Mouse (Mus musculus) midbrain, embryonic 13.5 days (tissue): Measurements from ENCODE around the gene Mvb12b. TPM values are rescaled to one million over a fixed set of nuclear protein-coding genes. Genes with fewer than 3 reads are reported as not detected.

ENCODE experiments used
- ATAC-seq: fragments of 200-750 bp; cut with Nextera tagmentation; 2 replicates; pipeline ENCODE4 v1.8.0; 2017; ENCODE audit warnings: mild to moderate bottlenecking, moderate TSS enrichment, moderate library complexity
- H3K27ac ChIP-seq: fragments of 300-500 bp; sonication (generic); 2 replicates; pipeline ENCODE4 v1.5.1; 2015; ENCODE audit warnings: inconsistent platforms, mild to moderate bottlenecking, moderate library complexity
- H3K27me3 ChIP-seq: fragments of 300-500 bp; sonication (generic); 2 replicates; pipeline ENCODE4 v1.6.1; 2015; ENCODE audit warnings: mild to moderate bottlenecking, inconsistent platforms
- H3K36me3 ChIP-seq: fragments of 300-500 bp; sonication (generic); 2 replicates; pipeline ENCODE4 v1.6.1; 2015; ENCODE audit warnings: mild to moderate bottlenecking, inconsistent platforms
- H3K4me1 ChIP-seq: fragments of 300-500 bp; sonication (generic); replicated peaks from 2 replicates; pipeline ENCODE4 v1.6.1; 2015; ENCODE audit warnings: inconsistent platforms
- H3K4me2 ChIP-seq: fragments of 300-500 bp; sonication (generic); replicated peaks from 2 replicates; pipeline ENCODE4 v1.6.1; 2015; ENCODE audit warnings: moderate library complexity, mild to moderate bottlenecking, inconsistent platforms
- H3K4me3 ChIP-seq: fragments of 300-500 bp; sonication (generic); replicated peaks from 2 replicates; pipeline ENCODE4 v1.5.1; 2015; ENCODE audit warnings: mild to moderate bottlenecking, inconsistent platforms
- H3K9ac ChIP-seq: fragments of 300-500 bp; sonication (generic); replicated peaks from 2 replicates; pipeline ENCODE4 v1.6.1; 2015; ENCODE audit warnings: mild to moderate bottlenecking, inconsistent platforms
- H3K9me3 ChIP-seq: fragments of 300-500 bp; sonication (generic); 2 replicates; pipeline ENCODE4 v1.6.1; 2016; ENCODE audit warnings: mild to moderate bottlenecking, inconsistent platforms
- WGBS: fragments of 180-500 bp; shearing (Covaris S2); methylation state at CpG from one replicate; pipeline ENCODE4 v1.1.7; 2015; 5-methylcytosine and 5-hydroxymethylcytosine counted together
- polyA plus RNA-seq: library from polyadenylated mRNA; unstranded; fragments of >200 nt; fragmentation: Nextera tagmentation; extraction: Ambion mirVana; gene quantifications from 2 replicates; pipeline ENCODE4 v1.2.1, GENCODE M21; 2015

Mvb12b gene
- polyA plus RNA-seq, 1 experiment from 2014 or later = 73.0 TPM

DNA sequence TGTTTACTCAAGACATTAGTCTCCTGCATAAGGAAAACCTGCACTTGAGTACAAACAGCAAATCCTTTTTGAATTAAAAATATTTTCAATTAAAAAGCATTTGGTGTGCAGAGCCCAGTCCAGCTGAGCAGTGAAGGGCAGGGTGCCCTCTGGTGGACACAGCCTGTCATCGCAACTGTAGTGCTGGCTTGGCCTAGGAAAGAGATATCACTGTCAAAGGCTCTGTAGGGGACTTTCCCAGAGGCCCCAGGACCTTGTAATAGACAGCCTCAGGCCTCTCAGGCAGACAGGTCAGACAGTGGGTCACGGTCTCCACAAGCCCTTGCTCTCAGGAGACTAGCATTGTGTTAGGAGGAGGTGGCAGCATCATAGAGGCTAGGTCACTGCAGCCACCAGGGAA lies 151.0 kb downstream of the Mvb12b start:
- Histone ChIP-seq H3K4me3 (no peak overlapping the region), H3K36me3 (peaks cover 32% of the 10 kb centered on the region), H3K9ac (no peak overlapping the region), H3K9me3 (no peaks in the 10 kb centered on the region), H3K27ac (peak overlapping the region; percentile 64; the same call in 1 of the 2 replicates), H3K4me1 (peaks cover 23% of the 10 kb centered on the region), H3K4me2 (no peak overlapping the region), H3K27me3 (no peaks in the 10 kb centered on the region)
- WGBS = 2% methylated on average over 2 of the region's 2 CpGs
- peak; percentile 43 for ATAC-seq

DNA sequence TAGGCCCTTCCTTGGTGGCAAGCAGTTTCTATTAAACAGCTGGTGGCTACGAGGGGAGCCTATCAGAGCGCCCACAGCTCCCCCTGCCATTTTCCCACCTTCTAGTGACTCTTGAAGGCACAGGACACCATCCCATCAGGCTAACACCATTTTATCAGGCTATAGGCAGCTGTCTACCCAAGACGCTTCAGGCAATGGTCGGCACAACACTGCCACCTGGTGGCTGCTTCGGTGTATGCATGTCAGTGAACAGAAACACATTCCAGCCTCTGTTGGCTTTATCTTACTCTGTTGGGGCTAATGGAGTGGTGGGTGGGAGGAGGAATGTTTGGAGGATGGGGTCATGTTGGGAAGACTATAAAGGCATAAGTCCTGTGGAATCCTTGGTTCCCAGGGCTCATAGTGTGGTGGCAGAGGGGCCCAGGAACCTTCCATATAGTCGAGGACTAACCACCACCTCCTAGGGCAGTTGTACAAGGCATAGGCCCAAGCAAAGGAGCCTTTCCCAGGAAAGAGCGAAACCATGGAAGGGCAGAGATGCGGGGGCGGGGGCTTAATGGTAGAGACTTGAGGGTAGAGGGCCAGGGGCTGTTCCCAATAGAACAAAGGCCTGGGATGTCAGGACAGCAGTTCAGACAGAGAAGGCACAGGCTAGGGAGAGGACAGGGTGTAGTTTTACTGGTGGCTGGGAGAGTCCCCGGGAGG lies 152.8 kb downstream of the Mvb12b start:
- H3K36me3 ChIP-seq = peaks cover 50% of the 10 kb centered on the region
- peaks cover 29% of the 10 kb centered on the region for H3K4me1 ChIP-seq
- WGBS = 38% methylated on average over 10 of the region's 10 CpGs
- H3K9me3 ChIP-seq = no peaks in the 10 kb centered on the region
- peak overlapping the region; percentile 64 for H3K27ac ChIP-seq
- H3K4me3 ChIP-seq = no peak overlapping the region
- H3K27me3 ChIP-seq = no peaks in the 10 kb centered on the region
- no peak overlapping the region for H3K4me2 ChIP-seq
- peak; percentile 44 for ATAC-seq
- H3K9ac ChIP-seq = no peak overlapping the region

DNA sequence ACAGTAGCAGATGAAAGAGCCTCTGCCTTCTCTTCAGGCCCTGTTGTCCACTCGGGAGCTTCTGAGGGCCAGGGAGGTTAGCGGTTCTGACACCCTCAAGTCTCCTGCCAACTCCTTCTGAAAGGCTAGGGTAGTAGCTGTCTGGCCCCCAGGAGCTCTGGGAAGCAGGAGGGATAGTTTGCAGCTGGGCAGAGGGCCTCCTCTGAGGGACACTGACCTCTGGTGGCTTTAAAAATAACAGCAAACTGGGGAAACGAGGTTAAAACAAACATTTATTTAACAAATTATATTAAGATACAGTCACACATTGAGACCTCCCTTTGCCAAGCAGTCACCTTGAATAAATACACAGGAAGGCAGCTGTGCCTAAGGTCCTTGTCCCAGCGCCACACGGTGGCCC lies 158.0 kb downstream of the Mvb12b start:
- Histone ChIP-seq H3K4me1 (peaks cover 14% of the 10 kb centered on the region), H3K36me3 (peaks cover 42% of the 10 kb centered on the region), H3K27ac (no peak overlapping the region), H3K27me3 (no peaks in the 10 kb centered on the region), H3K4me2 (no peak overlapping the region), H3K9me3 (no peaks in the 10 kb centered on the region), H3K4me3 (no peak overlapping the region), H3K9ac (no peak overlapping the region)
- no peak for ATAC-seq
- 45% methylated on average over 5 of the region's 5 CpGs for WGBS

DNA sequence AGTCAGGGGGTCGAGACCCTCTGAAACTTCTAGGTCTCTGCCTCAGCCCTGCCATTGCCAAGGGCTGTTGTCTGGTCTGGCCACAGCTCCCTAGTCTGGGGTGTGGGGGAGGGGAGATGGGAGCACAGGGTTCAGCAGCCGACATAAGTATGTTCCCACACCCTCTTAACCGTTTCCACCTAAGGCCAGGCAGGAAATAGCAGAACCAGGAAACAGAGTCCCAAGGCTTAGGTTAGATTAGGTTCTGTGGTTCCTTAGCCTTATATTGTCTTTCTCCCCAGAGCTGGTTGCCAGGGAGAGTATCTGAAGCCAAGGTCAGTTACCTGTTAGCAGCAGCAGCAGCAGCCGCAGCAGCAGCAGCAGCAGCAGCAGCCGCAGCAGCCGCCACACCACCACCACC lies 160.5 kb downstream of the Mvb12b start:
- Histone ChIP-seq H3K9me3 (no peaks in the 10 kb centered on the region), H3K27me3 (no peaks in the 10 kb centered on the region), H3K4me1 (peaks cover 11% of the 10 kb centered on the region), H3K9ac (no peak overlapping the region), H3K36me3 (peaks cover 30% of the 10 kb centered on the region), H3K4me3 (no peak overlapping the region), H3K4me2 (no peak overlapping the region), H3K27ac (no peak overlapping the region)
- WGBS = 84% methylated on average over 6 of the region's 6 CpGs
- ATAC-seq = no peak

DNA sequence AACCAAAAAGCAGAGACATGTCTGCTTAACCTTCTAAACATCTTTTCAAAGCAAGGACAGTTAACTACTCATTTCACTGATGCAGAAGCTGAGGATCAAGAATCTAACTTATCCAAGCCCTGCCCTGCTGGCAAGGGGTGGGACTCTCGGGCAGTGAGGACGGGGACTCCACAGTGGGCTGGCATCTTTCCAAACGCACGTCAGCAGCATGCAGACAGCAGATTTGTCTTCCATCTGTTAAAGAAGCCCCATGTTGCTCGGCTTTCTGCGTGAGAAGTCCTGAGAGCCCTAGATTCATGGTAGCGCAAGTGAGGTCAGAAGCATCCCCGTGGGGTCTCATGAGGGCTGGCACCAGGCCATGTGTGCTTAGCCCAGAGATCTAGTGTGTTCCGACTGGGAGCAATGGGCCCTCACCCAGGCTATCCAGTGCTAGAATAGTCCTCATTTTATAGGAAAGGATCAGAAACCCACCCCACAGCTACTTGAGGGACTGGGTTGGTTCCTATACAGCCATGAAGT lies 167.3 kb downstream of the Mvb12b start:
- ATAC-seq = no peak
- peaks cover 49% of the 10 kb centered on the region for H3K4me1 ChIP-seq
- H3K9me3 ChIP-seq = no peaks in the 10 kb centered on the region
- no peak overlapping the region for H3K9ac ChIP-seq
- no peak overlapping the region for H3K4me3 ChIP-seq
- H3K4me2 ChIP-seq = no peak overlapping the region
- WGBS = 44% methylated on average over 9 of the region's 9 CpGs
- H3K36me3 ChIP-seq = no peaks in the 10 kb centered on the region
- no peak overlapping the region for H3K27ac ChIP-seq
- peaks cover 17% of the 10 kb centered on the region for H3K27me3 ChIP-seq

DNA sequence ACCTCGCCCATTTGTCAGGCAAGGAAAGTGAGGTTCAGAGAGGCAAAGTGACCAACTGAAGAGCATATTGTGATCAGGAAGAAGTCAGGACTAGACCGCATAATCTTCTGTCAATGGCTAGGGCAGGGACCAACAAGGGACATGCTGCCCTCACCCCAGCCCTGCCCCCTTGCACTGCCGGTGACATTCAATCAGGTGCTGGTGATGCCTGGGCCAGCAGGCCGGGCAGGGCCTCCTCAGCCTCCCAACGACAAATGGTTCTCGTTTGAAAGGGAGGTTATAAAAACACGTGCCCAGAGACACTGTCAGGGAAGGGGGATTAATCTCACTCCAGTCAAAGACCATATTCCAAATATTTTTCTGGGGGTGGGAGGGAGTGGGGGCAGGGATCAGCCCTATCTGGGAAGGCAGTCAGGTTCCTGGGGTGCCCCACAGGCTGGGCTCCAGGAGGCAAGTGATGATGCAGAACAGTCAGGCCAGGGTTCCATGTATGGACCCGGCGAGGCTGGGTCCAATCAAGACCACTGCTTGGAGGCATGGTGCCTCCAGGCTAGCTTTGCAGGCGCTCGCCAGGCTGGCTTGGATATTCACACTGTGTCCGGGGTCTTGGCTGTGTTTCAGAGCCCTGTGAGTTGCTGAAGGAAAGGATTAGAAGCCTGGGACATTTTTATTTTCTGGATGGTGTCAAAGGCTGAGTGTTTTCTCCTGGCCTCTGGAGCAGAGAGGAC lies 168.2 kb downstream of the Mvb12b start:
- H3K27me3 ChIP-seq = peaks cover 25% of the 10 kb centered on the region
- no peak for ATAC-seq
- no peak overlapping the region for H3K4me3 ChIP-seq
- H3K4me1 ChIP-seq = peaks cover 58% of the 10 kb centered on the region
- WGBS = 54% methylated on average over 12 of the region's 12 CpGs
- H3K36me3 ChIP-seq = no peaks in the 10 kb centered on the region
- no peaks in the 10 kb centered on the region for H3K9me3 ChIP-seq
- no peak overlapping the region for H3K4me2 ChIP-seq
- no peak overlapping the region for H3K27ac ChIP-seq
- no peak overlapping the region for H3K9ac ChIP-seq

DNA sequence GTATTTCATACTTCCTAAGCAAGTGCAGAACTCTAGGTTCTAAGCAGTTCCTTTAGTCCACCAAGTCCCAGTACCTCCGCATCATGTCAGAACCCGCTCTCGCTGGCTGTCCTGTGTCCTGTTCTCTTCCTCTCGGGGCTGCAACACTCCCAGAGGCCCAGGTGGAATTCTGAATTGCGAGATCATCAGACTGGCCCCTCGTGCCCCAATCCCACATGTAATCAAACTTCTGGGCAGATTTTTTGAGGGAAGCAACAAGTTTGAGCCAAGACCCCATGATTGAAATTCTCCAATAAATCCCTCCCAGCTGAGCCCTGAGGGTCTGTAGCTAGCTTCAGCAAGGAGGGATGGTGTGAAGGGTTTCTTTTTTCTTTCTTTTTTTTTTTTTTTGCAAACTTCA lies 169.2 kb downstream of the Mvb12b start:
- 0 out of 2 replicates have a peak overlapping the region, but pooled peaks have one; percentile 40 for H3K4me2 ChIP-seq
- no peak overlapping the region for H3K27ac ChIP-seq
- no peak overlapping the region for H3K4me3 ChIP-seq
- no peaks in the 10 kb centered on the region for H3K9me3 ChIP-seq
- WGBS = 61% methylated on average over 6 of the region's 6 CpGs
- H3K9ac ChIP-seq = no peak overlapping the region
- H3K36me3 ChIP-seq = no peaks in the 10 kb centered on the region
- H3K27me3 ChIP-seq = peaks cover 25% of the 10 kb centered on the region
- ATAC-seq = no peak
- peaks cover 67% of the 10 kb centered on the region for H3K4me1 ChIP-seq

DNA sequence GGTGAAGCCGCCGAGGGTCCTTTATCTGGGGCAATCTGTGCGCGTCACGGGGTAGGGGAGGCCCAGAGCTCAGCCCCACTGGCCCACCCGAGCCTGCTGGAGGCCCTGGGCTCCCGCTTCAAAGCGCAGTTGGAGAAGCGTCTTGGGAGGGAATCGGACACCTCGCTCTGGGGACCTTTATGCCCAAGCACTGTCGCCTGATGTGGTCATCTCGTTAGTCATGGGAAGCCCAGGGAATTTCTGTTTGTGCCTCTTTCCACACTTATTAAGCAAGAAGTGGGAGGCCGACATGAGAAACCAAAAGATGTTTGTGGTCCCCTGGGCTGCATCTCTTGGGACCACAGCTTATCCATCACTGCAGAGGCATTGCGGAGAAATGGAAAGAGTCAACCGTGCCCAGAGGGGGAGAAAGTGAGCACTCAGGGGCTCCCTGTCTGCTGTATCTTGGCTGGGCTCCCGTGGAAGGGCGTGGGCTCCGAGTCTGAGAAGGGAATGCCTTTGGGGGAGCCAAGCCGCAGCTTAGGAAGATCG lies 169.9 kb downstream of the Mvb12b start:
- Histone ChIP-seq H3K36me3 (no peaks in the 10 kb centered on the region), H3K9ac (no peak overlapping the region; the same call in 1 of the 2 replicates), H3K9me3 (no peaks in the 10 kb centered on the region), H3K4me3 (no peak overlapping the region), H3K4me2 (peak overlapping the region; percentile 40), H3K27me3 (peaks cover 25% of the 10 kb centered on the region), H3K4me1 (peaks cover 73% of the 10 kb centered on the region), H3K27ac (0 out of 2 replicates have a peak overlapping the region, but pooled peaks have one; percentile 39)
- 9% methylated on average over 21 of the region's 21 CpGs for WGBS
- no peak; the same call in 1 of the 2 replicates for ATAC-seq

DNA sequence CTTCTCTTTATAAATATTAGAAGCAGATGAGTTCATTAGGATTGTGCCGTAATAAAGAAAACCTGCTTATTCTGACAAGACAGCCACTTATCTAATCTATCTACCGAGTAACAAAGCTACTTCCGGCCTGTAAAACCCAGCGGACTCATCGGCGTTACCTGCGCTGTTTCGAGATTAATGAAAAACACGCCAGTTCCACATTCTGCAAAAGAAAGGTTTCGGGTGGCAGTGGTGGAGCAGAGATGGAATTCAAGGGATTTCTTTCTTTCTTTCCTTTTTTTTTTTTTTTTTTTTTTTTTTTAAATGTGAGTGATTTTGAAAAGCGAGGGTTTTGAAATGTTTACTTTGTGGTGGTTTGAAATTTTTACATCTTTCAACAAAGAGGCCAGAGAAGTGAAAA lies 170.4 kb downstream of the Mvb12b start:
- Histone ChIP-seq H3K4me3 (no peak overlapping the region), H3K36me3 (no peaks in the 10 kb centered on the region), H3K4me2 (peak overlapping the region; percentile 40), H3K9me3 (no peaks in the 10 kb centered on the region), H3K4me1 (peaks cover 78% of the 10 kb centered on the region), H3K27ac (no peak overlapping the region), H3K27me3 (peaks cover 25% of the 10 kb centered on the region), H3K9ac (no peak overlapping the region)
- WGBS = 42% methylated on average over 11 of the region's 11 CpGs
- no peak for ATAC-seq

DNA sequence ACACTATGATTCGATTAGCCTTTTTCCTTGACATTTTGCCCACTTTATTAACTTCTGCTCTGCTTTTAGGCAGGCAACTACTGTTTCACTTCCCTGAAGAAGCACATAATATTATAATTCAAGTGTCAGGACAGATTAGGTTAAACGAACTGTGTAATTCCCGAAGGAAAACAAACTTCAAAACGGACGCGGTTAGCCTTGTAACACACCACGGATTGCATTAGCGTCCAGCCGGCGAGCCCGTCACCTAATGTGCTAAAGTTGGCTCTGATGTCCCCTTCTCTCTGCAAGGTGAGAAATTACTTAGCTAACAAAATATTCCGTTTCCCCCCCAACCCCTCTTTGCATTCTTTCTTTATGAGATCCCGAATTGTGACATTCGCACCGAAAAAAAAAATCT lies 170.9 kb downstream of the Mvb12b start:
- H3K4me3 ChIP-seq = no peak overlapping the region
- no peaks in the 10 kb centered on the region for H3K9me3 ChIP-seq
- no peaks in the 10 kb centered on the region for H3K36me3 ChIP-seq
- H3K27me3 ChIP-seq = peaks cover 25% of the 10 kb centered on the region
- H3K9ac ChIP-seq = no peak overlapping the region
- no peak overlapping the region for H3K4me2 ChIP-seq
- H3K27ac ChIP-seq = no peak overlapping the region
- H3K4me1 ChIP-seq = peaks cover 79% of the 10 kb centered on the region
- 31% methylated on average over 15 of the region's 15 CpGs for WGBS
- no peak for ATAC-seq

DNA sequence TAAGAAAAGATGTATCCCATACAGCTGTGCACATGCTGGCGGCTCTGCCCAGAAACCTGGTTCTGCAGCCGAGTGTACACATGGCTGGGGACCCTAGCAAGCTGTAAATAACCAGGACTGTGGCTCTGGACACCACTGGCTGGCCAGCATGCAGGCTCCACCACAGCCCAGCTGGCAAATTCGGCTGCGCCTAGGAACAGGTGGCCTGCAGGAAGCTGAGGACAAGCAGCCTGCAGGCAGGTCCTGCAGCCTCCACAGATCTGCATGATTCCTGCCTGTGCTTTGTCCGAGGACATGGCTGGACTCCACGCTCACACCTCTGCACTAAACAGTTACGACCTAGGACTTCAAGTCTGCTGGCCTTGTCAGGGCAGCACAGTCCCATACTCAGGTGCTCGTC lies 172.8 kb downstream of the Mvb12b start:
- no peaks in the 10 kb centered on the region for H3K36me3 ChIP-seq
- WGBS = 60% methylated on average over 8 of the region's 8 CpGs

More for the DNA sequence above, 172.8 kb downstream of the Mvb12b start:
- no peak for ATAC-seq
- Histone ChIP-seq H3K4me2 (no peak overlapping the region), H3K4me1 (peaks cover 68% of the 10 kb centered on the region), H3K9me3 (no peaks in the 10 kb centered on the region), H3K27ac (peak overlapping the region; percentile 20; the same call in 1 of the 2 replicates), H3K27me3 (peaks cover 25% of the 10 kb centered on the region), H3K9ac (no peak overlapping the region), H3K4me3 (no peak overlapping the region)
